Mouse (Mus musculus) gastrocnemius, postnatal 14 days (tissue): ENCODE measurements around the gene Unc13d. TPM values are rescaled to one million over a fixed set of nuclear protein-coding genes. Genes with fewer than 3 reads are reported as not detected.
"Not testable (repeated sequence)": the region's sequence is repeated elsewhere in the genome, so short reads cannot be mapped to it uniquely, and the experiment has no call there.

Experiments
- DNase-seq: peaks from one replicate; pipeline ENCODE4 v3.0.0; 2021; ENCODE audit warnings: mixed read lengths
- intact Hi-C: fragments of 180-260 bp; cut with DNase I; formaldehyde crosslinking; loops from one replicate; pipeline ENCODE4 v1.15.1; 2025; ENCODE audit warnings: low total_unique reads
- total RNA-seq, 2 experiments: library from RNA; stranded (reverse); gene quantifications; 2 replicates each; pipeline ENCODE4 v1.2.3; 2021

Gene Unc13d
- total RNA-seq, 2 experiments from 2014 or later, result 0.31 to 0.33 TPM

DNA sequence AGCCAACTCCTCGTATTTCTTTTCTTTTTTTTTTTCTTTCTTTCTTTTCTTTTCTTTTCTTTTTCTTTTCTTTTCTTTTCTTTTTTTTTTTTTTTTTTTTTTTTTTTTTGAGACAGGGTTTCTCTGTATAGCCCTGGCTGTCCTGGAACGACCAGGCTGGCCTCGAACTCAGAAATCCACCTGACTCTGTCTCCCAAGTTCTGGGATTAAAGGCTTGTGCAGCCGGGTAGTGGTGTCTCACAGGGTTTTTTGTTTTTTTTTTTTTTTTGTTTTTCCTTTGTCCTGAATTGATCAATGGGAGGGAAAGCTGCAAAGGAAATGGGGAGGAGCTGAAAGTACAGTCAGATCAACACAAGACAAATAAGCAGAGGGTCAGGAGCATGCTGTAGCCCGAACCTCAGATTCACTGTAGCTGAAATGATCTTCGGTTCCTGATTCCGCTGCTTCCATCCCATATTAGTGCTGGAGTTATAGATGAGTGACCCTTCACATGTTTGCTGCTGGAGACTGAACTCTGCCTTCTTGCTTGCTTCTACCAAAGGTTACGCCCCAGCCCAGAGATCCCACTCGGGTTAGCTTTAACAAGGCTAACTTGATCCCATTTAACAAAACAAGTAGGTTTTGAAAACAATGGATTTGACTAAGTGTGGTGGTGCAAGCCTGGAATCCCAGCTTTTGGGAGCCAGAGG is 49.4 kb downstream of the Unc13d start:
- no peak for DNase-seq
- intact Hi-C loops, result no loop called here

GRCm38 (mm10) chr11:116027756-116028155 is 50.0 kb downstream of the Unc13d start, which contains the start of gene H3f3b:
Gene H3f3b, minus strand, starts transcription at chr11:116027962.
- intact Hi-C loops, result no loop called here
- DNase-seq, result no peak

GRCm38 (mm10) chr11:116025056-116025845 is 52.5 kb downstream of the Unc13d start:
- intact Hi-C loops, result no loop called here

GRCm38 (mm10) chr11:116024356-116024808 is 53.4 kb downstream of the Unc13d start:
- intact Hi-C loops, result no loop called here
- peak; percentile 95 for DNase-seq

More at GRCm38 (mm10) chr11:116025056-116025845, 52.5 kb downstream of the Unc13d start:
- DNase-seq, result no peak

- intact Hi-C loops, result no loop called here
- DNase-seq, result peak; percentile 83
These were observed 53.9 kb downstream of the Unc13d start for GRCm38 (mm10) chr11:116023771-116024355.

DNA sequence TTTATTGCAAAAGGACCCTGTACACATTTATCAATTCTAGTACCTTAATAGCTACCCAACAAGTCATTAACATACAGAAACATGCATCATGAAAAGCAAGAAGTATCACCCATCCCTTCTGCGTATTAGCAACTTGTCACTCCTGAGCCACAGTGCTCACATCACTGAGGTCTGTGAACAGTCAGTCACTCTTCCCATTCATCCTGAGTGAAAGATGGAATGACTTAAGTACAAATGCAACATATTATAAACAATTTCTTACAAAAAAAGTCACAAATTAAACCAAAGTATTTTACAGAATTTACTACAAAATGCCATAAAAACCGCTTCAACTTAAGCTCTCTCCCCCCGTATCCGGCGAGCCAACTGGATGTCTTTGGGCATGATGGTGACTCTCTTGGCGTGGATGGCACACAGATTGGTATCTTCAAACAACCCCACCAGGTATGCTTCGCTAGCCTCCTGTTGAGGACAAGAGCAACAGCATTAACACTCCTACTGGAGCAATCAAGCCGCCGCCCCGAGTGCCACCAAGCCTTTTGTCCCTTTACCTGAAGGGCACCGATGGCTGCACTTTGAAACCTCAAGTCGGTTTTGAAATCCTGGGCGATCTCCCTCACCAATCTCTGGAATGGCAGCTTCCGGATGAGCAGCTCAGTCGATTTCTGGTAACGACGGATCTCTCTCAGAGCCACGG is 54.5 kb downstream of the Unc13d start:
- DNase-seq, intact Hi-C loops: not testable (repeated sequence)

DNA sequence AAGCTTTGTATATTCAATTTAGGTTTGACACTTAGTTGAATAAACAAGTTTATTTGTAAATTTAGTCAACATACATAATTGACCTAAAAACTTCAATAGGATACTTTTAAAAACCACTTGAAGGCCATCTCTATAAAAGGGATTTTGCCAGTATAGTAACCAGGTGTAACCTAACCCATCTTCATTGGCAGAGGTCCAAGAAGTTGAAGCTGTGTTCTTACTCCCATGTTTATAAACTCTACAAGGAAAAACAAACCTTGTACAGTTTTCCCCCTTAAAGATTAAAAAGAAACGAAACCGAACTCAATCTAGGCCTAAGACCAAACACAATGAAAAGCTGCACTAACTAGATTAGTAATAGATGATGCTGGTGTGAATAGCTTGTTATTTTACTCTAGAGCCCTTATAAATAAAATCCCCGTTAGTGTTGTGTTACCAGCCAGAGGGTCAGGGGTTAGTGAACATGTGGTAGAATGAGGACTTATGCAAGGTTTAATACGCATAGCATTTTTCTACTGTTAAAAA is 55.4 kb downstream of the Unc13d start:
- intact Hi-C loops, result no loop called here

DNA sequence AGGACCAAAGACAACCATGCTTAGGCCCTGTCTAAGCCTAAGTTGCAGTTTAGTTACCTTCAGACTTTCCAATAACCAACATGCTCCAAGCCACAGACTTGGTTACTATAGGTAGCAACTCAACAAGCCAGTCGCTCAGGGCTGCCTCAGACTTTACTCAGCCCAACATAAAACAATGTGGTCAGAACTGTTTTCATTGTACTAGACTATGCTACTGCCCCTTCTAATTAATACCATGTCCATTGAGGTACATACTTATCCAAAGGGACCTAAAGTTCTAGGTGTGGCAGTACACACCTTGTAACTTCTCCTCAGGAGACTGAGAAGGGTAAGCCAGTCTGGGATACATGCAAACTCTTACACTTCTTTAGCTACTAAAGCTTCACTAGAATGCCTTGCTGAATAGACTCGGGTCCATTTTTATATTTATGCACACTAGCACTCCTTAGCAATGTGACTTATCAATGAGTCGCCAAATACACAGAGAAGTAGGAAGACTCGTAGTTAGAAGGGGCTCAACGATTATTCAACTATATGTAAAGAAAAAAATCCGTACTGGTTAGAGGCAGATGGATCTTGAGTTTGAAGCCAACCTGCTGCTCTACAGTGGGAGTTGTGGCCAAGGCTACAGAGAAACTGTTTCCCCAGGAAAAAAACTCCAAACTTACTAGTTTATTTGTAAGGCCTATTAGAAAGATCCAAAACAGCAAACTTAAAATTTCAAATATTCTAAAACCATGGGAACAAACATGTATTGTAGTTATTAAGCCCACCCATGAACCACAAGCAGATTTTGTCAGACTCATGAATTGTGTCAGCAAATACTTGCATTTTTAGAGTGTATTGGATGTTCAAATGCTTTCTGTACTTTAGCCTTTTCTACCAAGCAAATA is 56.2 kb downstream of the Unc13d start:
- intact Hi-C loops, result no loop called here
- no peak for DNase-seq

More for the DNA sequence above, 55.4 kb downstream of the Unc13d start:
- no peak for DNase-seq

DNA sequence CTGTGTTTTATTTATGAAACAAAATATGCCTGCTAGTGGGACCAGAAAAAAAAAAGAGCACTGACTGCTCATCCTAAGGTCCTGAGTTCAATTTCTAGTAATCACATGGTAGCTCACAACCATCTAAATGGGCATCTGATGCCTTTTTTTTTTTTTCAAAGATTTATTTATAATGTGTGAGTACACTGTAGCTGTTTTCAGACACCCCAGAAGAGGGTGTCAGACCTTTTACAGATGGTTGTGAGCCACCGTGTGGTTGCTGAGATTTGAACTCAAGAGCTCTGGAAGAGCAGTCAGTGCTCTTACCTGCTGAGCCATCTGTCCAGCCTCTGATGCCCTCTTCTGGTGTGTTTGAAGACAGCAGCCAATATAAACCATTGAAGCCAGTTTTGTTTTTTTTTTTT is 57.2 kb downstream of the Unc13d start:
- DNase-seq, result no peak
- intact Hi-C loops, result no loop called here

GRCm38 (mm10) chr11:116019976-116020411 is 57.8 kb downstream of the Unc13d start:
- intact Hi-C loops, result no loop called here
- DNase-seq, result no peak

DNA sequence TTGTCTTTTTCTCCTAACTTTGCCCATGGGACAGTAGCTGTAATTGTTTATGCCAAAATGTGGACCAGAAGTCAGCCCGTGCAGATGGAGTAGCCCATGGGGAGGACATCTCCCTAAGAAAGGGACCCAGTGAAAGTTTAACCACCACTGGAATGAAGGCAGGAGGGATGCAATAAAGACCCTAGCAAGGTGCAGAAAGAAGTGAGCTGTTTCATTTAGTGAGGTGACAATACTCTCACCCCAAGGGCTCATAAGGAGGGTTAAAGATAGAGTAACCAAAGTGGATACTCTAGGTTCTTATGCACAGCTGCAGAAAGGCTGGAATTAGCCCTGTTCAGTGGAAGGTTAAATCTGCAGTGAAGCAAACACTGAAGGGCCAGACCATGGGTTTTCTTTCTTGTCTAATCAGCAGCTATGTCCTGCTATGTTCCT is 58.4 kb downstream of the Unc13d start:
- intact Hi-C loops, result no loop called here
- DNase-seq, result no peak

GRCm38 (mm10) chr11:116018867-116019266 is 58.9 kb downstream of the Unc13d start:
- intact Hi-C loops, result not testable (repeated sequence)

GRCm38 (mm10) chr11:116018106-116018505 is 59.7 kb downstream of the Unc13d start:
- intact Hi-C loops, result no loop called here
- no peak for DNase-seq

More at GRCm38 (mm10) chr11:116018867-116019266, 58.9 kb downstream of the Unc13d start:
- not testable (repeated sequence) for DNase-seq

DNA sequence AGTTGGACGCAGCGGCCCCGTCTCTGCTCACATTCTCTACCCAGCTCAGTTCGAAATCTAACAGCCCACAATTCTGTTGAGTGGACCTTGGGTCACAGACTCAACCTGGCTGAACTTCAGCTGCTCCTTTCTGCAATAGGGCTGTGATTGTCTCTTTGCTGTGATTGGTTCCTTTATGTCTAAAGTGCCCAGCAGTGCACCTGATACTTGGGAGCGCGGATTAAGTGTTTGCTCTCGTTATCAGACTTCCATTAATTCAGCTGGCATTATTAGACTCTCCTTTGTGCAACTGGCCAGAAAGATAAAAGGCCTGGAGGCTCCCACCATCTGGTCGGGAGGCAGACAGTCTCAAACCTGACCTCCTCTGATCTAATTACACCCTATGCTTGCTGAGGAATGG is 62.9 kb downstream of the Unc13d start:
- intact Hi-C loops, result no loop called here
- DNase-seq, result no peak

- intact Hi-C loops, result no loop called here
- peak; percentile 91 for DNase-seq
These were observed 65.4 kb downstream of the Unc13d start, which contains the start of gene Galk1 for GRCm38 (mm10) chr11:116012262-116012947. Gene Galk1, minus strand, starts transcription at chr11:116012719.
